Mouse (Mus musculus) lung, postnatal 25 days (tissue): ENCODE results near the gene Baz1b.
"Not testable (repeated sequence)": the region's sequence is repeated elsewhere in the genome, so short reads cannot be mapped to it uniquely, and the experiment has no call there.

Source experiments
- DNase-seq: peaks from one replicate; pipeline ENCODE4 v3.0.0; 2022; ENCODE audit warnings: low spot score

Baz1b gene

GRCm38 (mm10) chr5:135179616-135180015 lies 7.4 kb upstream of the Baz1b start:
- no peak for DNase-seq

- DNase-seq = no peak
These were observed 6.3 kb upstream of the Baz1b start for GRCm38 (mm10) chr5:135180796-135181195.

- DNase-seq = no peak
These were observed 5.3 kb upstream of the Baz1b start for GRCm38 (mm10) chr5:135181776-135182175.

GRCm38 (mm10) chr5:135183131-135183861 lies 3.8 kb upstream of the Baz1b start:
- DNase-seq = no peak

- no peak for DNase-seq
These were observed 2.0 kb upstream of the Baz1b start for GRCm38 (mm10) chr5:135185016-135185415.

DNA sequence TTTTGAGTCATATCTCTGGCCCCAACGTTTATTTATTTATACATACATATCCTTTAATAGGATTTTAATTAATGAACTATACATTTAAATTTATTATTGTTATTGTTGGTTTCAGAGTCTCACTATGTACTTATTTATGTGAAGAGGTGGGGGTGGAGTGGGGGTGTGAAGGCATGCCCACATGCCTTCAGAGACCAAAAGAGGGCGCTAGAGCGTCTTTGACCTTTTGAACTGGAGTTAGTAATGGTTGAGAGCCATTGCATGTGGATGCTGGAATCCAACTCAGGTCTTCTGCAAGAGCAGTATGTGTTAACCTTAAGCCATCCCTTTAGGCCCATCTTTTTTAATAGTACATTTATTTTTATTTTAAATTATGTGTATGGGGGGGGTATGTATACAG lies 1.5 kb upstream of the Baz1b start:
- DNase-seq = peak; percentile 20

GRCm38 (mm10) chr5:135186231-135186620 lies 838 bp upstream of the Baz1b start:
- no peak for DNase-seq

- DNase-seq = peak; percentile 12
These were observed 517 bp downstream of the Baz1b start for GRCm38 (mm10) chr5:135187349-135188213.

- DNase-seq = no peak
These were observed 1.1 kb downstream of the Baz1b start for GRCm38 (mm10) chr5:135188214-135188554.

GRCm38 (mm10) chr5:135189281-135190022 lies 2.4 kb downstream of the Baz1b start:
- DNase-seq = no peak

- peak; percentile 83 for DNase-seq
These were observed 4.6 kb downstream of the Baz1b start for GRCm38 (mm10) chr5:135191620-135192019.

DNA sequence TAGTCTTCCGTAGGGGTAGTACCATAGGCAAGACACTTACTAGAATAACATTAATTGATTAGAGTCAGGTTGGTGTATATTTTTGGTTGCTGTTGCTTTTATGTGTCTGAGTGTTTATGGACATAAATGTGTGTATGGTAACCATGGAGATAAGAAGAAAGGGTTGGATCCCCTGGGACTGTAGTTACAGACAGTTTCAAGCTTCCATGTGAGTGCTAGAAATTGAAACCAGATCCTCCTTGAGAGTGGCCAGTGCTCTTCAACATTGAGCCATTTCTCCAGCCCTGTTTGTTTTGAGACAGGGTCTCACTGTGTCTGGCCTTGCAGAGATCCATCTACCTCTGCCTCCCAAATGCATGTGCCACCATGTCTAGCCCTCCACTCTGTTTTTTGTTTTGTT lies 5.4 kb downstream of the Baz1b start:
- DNase-seq = no peak

DNA sequence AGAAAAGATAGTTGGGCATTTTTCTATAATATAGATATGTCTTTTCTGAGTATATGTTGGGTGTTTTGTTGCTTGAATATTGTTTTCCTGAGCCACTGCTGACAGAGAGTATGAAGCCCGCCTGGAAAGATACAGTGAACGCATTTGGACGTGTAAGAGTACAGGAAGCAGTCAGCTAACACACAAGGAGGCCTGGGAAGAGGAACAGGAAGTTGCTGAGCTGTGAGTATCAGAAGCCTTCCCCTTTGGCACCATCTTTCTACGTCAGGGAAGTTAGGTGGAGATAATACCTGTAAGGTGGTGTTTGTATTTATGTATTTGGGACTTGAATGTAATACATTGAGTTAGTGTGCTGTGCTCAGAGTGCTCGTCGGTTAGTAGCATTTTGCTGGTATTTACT lies 9.3 kb downstream of the Baz1b start:
- peak; percentile 16 for DNase-seq

DNA sequence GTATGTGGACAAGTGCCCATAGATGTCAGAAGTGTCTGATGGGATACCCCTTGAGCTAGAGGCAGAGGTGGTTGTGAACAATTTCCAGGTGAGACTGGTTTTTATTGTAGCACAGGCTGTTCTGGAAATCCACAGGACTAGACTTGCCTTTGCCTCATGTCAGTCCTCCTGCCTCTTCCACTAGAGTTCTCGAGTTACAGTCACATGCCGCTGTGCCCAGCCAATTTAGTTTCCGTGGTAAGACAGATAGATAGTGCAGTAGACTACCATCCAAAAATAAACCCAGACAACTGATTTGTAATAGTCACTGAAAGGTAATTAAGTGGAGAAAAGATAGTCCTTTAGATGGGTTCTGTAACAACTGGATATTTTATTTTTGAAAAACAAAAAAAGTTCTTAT lies 15.7 kb downstream of the Baz1b start:
- no peak for DNase-seq

GRCm38 (mm10) chr5:135208197-135208596 lies 21.1 kb downstream of the Baz1b start:
- DNase-seq = no peak

DNA sequence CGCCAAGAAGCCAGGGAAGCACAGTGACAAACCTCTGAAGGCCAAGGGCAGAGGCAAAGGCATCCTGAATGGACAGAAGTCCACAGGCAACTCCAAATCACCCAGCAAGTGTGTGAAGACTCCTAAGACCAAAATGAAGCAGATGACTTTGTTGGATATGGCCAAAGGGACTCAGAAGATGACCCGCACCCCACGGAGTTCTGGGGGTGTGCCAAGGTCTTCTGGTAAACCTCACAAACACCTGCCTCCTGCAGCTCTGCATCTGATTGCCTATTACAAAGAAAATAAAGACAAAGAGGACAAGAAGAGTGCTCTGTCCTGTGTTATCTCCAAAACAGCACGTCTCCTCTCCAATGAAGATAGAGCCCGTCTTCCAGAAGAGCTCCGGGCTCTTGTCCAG lies 29.8 kb downstream of the Baz1b start:
- no peak for DNase-seq

GRCm38 (mm10) chr5:135220941-135221340 lies 33.9 kb downstream of the Baz1b start:
- DNase-seq = no peak

- DNase-seq = no peak
These were observed 35.0 kb downstream of the Baz1b start for GRCm38 (mm10) chr5:135222066-135222465.

DNA sequence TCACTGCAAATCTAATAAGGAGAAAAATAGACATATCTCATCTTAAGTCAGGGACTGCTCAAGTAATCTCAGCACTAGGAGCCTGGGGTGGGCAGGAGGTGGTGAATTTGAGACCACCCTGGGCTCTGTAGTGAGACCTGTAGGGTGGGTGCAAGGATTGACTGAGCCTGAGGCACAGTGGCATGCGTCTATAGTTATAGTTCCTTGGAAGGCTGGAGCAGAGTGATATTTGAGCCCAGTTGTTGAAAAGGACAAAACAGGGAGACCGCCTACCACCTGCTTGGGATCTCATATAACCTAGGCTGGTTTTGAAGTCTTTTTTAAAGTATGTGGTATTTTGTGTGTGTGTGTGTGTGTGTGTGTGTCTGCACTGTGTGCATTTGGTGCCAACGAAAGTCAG lies 37.1 kb downstream of the Baz1b start:
- no peak for DNase-seq

DNA sequence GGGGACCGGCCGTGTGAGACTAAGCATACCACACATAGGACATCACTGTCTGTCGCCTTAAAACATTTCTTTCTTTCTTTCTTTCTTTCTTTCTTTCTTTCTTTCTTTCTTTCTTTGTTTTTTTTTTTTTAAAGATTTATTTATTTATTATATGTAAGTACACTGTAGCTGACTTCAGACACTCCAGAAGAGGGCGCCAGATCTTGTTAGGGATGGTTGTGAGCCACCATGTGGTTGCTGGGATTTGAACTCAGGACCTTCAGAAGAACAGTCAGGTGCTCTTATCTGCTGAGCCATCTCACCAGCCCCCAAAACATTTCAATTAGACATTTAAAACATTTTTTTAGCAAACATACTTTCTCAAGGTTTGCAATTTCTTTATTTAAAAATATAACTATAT lies 38.8 kb downstream of the Baz1b start:
- not testable (repeated sequence) for DNase-seq

DNA sequence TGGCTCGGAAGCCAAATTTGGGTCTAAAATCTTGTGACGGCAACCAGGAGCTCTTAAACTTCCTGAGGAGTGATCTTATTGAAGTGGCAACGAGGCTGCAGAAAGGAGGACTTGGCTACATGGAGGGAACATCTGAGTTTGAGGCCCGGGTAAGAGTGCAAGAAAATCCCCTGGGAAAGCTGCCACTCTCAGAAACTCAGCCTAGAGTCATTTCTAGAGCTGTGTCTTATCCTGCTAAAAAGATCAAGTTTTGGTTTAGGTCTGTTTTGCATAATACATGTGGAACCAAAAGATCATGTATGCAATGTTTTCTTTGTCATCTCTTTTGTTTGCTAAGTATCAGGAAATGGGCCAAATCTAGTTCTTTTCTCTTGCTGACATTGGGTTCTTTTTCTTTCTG lies 43.1 kb downstream of the Baz1b start:
- no peak for DNase-seq

DNA sequence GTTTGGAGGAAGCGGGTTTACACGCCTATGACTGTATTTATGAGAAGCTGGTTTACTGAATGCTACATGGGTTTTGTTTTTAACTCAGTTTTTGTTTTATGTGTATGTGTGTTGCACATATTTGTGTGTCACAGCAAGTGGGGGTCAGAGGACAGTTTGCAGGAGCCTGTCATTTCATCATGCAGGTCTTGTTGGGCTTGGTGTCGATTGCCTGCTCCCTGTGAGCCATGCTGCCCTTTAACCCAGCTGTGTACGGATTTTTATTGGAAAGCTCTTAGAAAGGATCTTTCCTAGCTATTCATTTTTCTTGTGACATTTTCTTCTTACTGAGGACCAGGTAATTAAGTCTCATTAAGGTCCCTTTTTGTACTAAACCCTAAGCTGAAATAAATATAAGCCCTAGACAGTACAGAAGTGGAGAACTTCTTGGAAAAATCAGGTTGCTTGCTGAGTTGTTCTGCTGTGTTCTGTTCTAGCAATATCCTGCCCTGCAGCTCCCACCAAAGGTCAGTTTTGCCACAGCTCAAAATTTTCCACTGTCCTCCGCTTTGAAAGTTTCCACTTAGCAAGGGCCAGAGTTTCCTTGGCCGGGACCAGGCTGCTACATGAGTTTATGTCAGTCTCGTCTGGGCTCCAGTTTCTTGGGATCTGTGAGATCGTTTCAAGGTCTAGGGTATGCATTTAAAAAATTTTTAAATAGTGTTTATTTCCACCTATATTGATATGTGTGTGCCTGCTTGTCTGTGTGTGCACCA lies 46.3 kb downstream of the Baz1b start:
- DNase-seq = no peak
